ENCODE assay signal across 15 mouse cellular contexts in the genomic region with DNA sequence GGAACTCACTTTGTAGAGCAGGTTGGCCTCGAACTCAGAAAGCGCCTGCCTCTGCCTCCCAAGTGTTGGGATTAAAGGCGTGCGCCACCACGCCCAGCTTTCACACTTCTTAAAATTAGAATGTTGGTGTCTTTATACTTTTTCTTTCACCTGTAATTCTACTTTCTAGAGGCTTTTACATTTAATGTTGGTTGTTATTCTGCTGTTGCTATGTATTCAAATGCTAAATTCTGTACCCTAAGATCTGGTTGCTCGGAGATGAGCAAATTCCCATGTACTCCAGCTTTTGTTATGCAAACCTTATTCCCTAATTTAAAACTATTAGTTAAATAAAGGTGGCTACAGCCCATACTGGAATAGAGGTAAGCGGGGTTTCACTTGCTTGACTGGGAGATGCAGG.
"Had no signal": no experiment of that assay in that cellular context is flagged by ENCODE, and none has a peak within 500 bp of the region (broad histone marks: within the 10 kb centered on the region; RNA-seq: fewer than 3 reads in every experiment).

No protein-coding gene starts in this region.

- H3K4me1 ChIP-seq: neural tube, embryonic 13.5 days; neural tube, embryonic 15.5 days; stomach, embryonic 15.5 days had no signal

- H3K4me3 ChIP-seq: neural tube, embryonic 13.5 days; neural tube, embryonic 15.5 days; stomach, embryonic 15.5 days had no signal

- H3K9me3 ChIP-seq: neural tube, embryonic 13.5 days; neural tube, embryonic 15.5 days; stomach, embryonic 15.5 days had no signal

- H3K27me3 ChIP-seq: neural tube, embryonic 13.5 days; neural tube, embryonic 15.5 days; stomach, embryonic 15.5 days had no signal

- H3K36me3 ChIP-seq: neural tube, embryonic 13.5 days; neural tube, embryonic 15.5 days; stomach, embryonic 15.5 days had no signal

- DNase-seq: retina, postnatal 1 day; right cerebral cortex, adult 18-20 months; right cerebral cortex, postnatal 25 days; right cerebral cortex, postnatal 4 days; spleen, adult 18-20 months; thymus, adult 18-20 months; thymus, adult 2 months; thymus, postnatal 14 days; thymus, postnatal 25 days; thymus, postnatal 36 days; thymus, postnatal 4 days had no signal

- H3K27ac ChIP-seq: neural tube, embryonic 13.5 days; neural tube, embryonic 15.5 days; stomach, embryonic 15.5 days; stomach, postnatal 0 days had no signal

- H3K9ac ChIP-seq: neural tube, embryonic 13.5 days; neural tube, embryonic 15.5 days; stomach, embryonic 15.5 days had no signal
